Mouse (Mus musculus) right cerebral cortex, postnatal 36 days (tissue): ENCODE results near the gene Dynlrb1.

Experiments used
- DNase-seq, 2 experiments: peaks; one replicate each; pipeline ENCODE4 v3.0.0; 2022; ENCODE audit warnings: low spot score in 2 of 2, mixed read lengths in 1 of 2

Dynlrb1 gene

GRCm38 (mm10) chr2:155280116-155280515 is 43.8 kb downstream of the Dynlrb1 start:
- no peak for DNase-seq

GRCm38 (mm10) chr2:155283793-155284192 is 47.5 kb downstream of the Dynlrb1 start:
- no peak for DNase-seq

GRCm38 (mm10) chr2:155284647-155285046 is 48.3 kb downstream of the Dynlrb1 start:
- DNase-seq = no peak

GRCm38 (mm10) chr2:155285744-155286143 is 49.4 kb downstream of the Dynlrb1 start:
- DNase-seq = no peak

GRCm38 (mm10) chr2:155287456-155288250 is 51.3 kb downstream of the Dynlrb1 start:
- no peak for DNase-seq

GRCm38 (mm10) chr2:155290066-155290465 is 53.7 kb downstream of the Dynlrb1 start:
- no peak for DNase-seq

- no peak for DNase-seq
Observed at GRCm38 (mm10) chr2:155293382-155293781, 57.0 kb downstream of the Dynlrb1 start.

- no peak for DNase-seq
Observed at GRCm38 (mm10) chr2:155293946-155294345, 57.6 kb downstream of the Dynlrb1 start.

GRCm38 (mm10) chr2:155295453-155295852 is 59.1 kb downstream of the Dynlrb1 start:
- DNase-seq = no peak

GRCm38 (mm10) chr2:155299563-155299962 is 63.2 kb downstream of the Dynlrb1 start:
- no peak for DNase-seq
